Mouse (Mus musculus) kidney, adult 2 months (tissue): ENCODE data around the gene Gm35549. TPM values are rescaled to one million over a fixed set of nuclear protein-coding genes. Genes with fewer than 3 reads are reported as not detected.
"Not testable (repeated sequence)": the region's sequence is repeated elsewhere in the genome, so short reads cannot be mapped to it uniquely, and the experiment has no call there.

Experiments used
- DNase-seq: peaks from one replicate; pipeline ENCODE4 v3.0.0; 2021
- H3K27ac ChIP-seq: fragments of 200-500 bp; 2 replicates; pipeline ENCODE4 v1.5.1; 2012; ENCODE audit warnings: low read depth, low read length, control low read depth, inconsistent platforms; ENCODE audit not compliant: insufficient read depth
- H3K27me3 ChIP-seq: fragments of 200-500 bp; replicated peaks from 2 replicates; pipeline ENCODE4 v1.6.1; 2012; ENCODE audit warnings: mild to moderate bottlenecking, moderate library complexity, low read length, inconsistent platforms; ENCODE audit not compliant: control insufficient read depth, insufficient read depth
- H3K36me3 ChIP-seq: fragments of 200-500 bp; 2 replicates; pipeline ENCODE4 v1.6.1; 2012; ENCODE audit warnings: mild to moderate bottlenecking, moderate library complexity, low read length, inconsistent platforms; ENCODE audit not compliant: control insufficient read depth, insufficient read depth
- H3K4me1 ChIP-seq: fragments of 200-500 bp; 2 replicates; pipeline ENCODE4 v1.6.1; 2011; ENCODE audit warnings: low read length; ENCODE audit not compliant: control insufficient read depth, insufficient read depth
- H3K4me3 ChIP-seq: fragments of 200-500 bp; 2 replicates; pipeline ENCODE4 v1.5.1; 2011; ENCODE audit warnings: mild to moderate bottlenecking, low read depth, low read length, control low read depth; ENCODE audit not compliant: insufficient read depth
- CTCF ChIP-seq: fragments of 200-500 bp; conservative IDR thresholded peaks from 2 replicates; pipeline ENCODE4 v1.5.1; 2011; ENCODE audit warnings: low read depth, mild to moderate bottlenecking, control low read depth, low read length, moderate library complexity, mixed read lengths; ENCODE audit not compliant: insufficient read depth, insufficient read length
- POLR2A ChIP-seq: fragments of 200-500 bp; IDR thresholded peaks from one replicate; pipeline ENCODE4 v1.6.1; 2011; ENCODE audit warnings: low read depth, low read length, control low read depth
- WGBS: fragments of 180-500 bp; shearing (Covaris S2); methylation state at CpG from one replicate; pipeline ENCODE4 v1.1.7; 2018; 5-methylcytosine and 5-hydroxymethylcytosine counted together
- polyA plus RNA-seq: library from polyadenylated mRNA; depleted of rRNA; stranded (reverse); fragments of >200 nt; gene quantifications from 2 replicates; pipeline ENCODE4 v1.2.3, GENCODE M21; 2012

Gm35549 gene
- polyA plus RNA-seq, 1 experiment, result not detected

GRCm38 (mm10) chr9:122865697-122866166 is 21.9 kb upstream of the Gm35549 start, which contains the start of gene Zfp445:
Gene Zfp445, minus strand, starts transcription at chr9:122866006.
- DNase-seq, result peak; percentile 90
- Histone ChIP-seq H3K4me1 (peaks cover 3% of the 10 kb centered on the region; the same call in 1 of the 2 replicates), H3K4me3 (peak within 1 kb of the TSS; percentile 96), H3K36me3 (peaks cover 11% of the 10 kb centered on the region), H3K27me3 (no peaks in the 10 kb centered on the region), H3K27ac (peak within 1 kb of the TSS; percentile 78)
- peak; percentile 43 for TF ChIP-seq POLR2A
- TF ChIP-seq CTCF, result no peak
- WGBS, result under 1% methylated on average over 34 of the region's 34 CpGs

DNA sequence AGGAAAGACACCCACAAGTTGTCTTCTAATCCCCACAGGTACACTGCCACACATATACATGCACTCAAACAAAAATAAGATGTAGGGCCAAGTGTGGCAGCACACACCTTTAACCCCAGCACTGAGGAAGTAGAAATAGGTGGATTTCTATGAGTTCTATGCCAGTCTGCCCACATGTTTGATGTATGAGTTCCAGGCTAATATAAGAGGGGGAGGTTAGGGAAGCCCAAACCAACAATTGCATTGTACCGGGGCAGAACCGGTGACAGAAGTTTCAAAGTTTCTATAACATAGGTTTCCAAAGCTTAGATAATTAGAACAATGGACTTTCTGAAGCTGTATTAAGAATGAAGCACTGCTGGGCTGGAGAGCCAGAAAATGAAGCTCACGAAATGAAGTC is 21.0 kb upstream of the Gm35549 start:
- H3K27ac ChIP-seq, result no peak overlapping the region
- TF ChIP-seq CTCF, result no peak
- TF ChIP-seq POLR2A, result no peak
- H3K36me3 ChIP-seq, result peaks cover 17% of the 10 kb centered on the region
- peak overlapping the region; percentile 28; the same call in 1 of the 2 replicates for H3K4me3 ChIP-seq
- WGBS, result 52% methylated on average over 3 of the region's 3 CpGs
- no peak for DNase-seq
- peaks cover 3% of the 10 kb centered on the region; the same call in 1 of the 2 replicates for H3K4me1 ChIP-seq
- no peaks in the 10 kb centered on the region for H3K27me3 ChIP-seq

GRCm38 (mm10) chr9:122863731-122864130 is 19.9 kb upstream of the Gm35549 start:
- DNase-seq, result no peak
- WGBS, result 76% methylated on average over 2 of the region's 2 CpGs
- H3K4me3 ChIP-seq, result no peak overlapping the region
- H3K36me3 ChIP-seq, result peaks cover 25% of the 10 kb centered on the region
- H3K4me1 ChIP-seq, result peaks cover 3% of the 10 kb centered on the region; the same call in 1 of the 2 replicates
- no peaks in the 10 kb centered on the region for H3K27me3 ChIP-seq
- H3K27ac ChIP-seq, result no peak overlapping the region
- TF ChIP-seq CTCF (no peak), POLR2A (no peak)

DNA sequence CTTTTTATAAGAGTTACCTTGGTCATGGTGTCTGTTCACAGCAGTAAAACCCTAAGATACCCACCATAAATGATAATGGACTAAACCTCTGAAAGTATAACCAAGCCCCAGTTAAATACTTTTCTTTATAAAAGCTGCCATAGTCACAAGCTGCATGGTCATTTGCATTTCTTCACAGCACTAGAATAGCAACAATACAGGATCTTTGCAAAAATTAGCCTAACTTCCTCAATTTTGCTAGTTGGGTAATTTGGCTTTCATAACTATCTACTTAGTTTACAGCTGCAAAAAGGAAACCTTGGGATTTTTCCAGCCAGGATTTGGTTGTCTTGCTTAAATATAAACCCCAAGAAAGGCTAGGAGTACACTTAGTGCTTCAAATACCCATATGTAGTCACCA is 16.9 kb upstream of the Gm35549 start:
- no peak for DNase-seq
- Histone ChIP-seq H3K4me1 (peaks cover 3% of the 10 kb centered on the region; the same call in 1 of the 2 replicates), H3K36me3 (peaks cover 48% of the 10 kb centered on the region), H3K27me3 (no peaks in the 10 kb centered on the region), H3K27ac (no peak overlapping the region), H3K4me3 (no peak overlapping the region)
- TF ChIP-seq CTCF, result no peak
- no peak for TF ChIP-seq POLR2A

- Histone ChIP-seq H3K27ac (no peak overlapping the region), H3K27me3 (no peaks in the 10 kb centered on the region), H3K4me1 (no peaks in the 10 kb centered on the region), H3K4me3 (no peak overlapping the region), H3K36me3 (peaks cover 72% of the 10 kb centered on the region)
- WGBS, result 95% methylated on average over 3 of the region's 3 CpGs
- no peak for DNase-seq
- TF ChIP-seq POLR2A, result no peak
- TF ChIP-seq CTCF, result no peak
Measured at GRCm38 (mm10) chr9:122856716-122857115, 12.9 kb upstream of the Gm35549 start.

DNA sequence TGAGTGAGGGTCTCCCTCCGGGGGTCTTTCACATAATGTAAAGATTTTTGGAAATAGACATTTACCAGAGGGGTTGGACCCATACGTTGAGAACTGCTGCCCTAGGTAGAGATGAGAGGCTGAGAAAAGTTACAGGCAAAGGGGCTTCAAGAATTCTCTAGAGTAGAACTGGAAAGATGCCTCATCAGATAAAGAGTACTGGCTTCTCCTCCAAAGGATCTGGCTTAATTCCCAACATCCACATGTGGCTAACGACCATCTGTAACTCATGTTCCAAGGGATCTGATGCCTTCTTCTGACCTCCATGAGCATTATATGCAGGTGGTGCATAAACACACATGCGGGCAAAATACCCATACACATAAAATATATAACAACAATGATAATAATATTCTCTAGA is 11.8 kb upstream of the Gm35549 start:
- WGBS, result 94% methylated on average over 4 of the region's 4 CpGs
- no peaks in the 10 kb centered on the region for H3K4me1 ChIP-seq
- H3K4me3 ChIP-seq, result no peak overlapping the region
- no peaks in the 10 kb centered on the region for H3K27me3 ChIP-seq
- H3K27ac ChIP-seq, result no peak overlapping the region
- no peak for DNase-seq
- H3K36me3 ChIP-seq, result peaks cover 63% of the 10 kb centered on the region
- TF ChIP-seq POLR2A, result no peak
- no peak for TF ChIP-seq CTCF

DNA sequence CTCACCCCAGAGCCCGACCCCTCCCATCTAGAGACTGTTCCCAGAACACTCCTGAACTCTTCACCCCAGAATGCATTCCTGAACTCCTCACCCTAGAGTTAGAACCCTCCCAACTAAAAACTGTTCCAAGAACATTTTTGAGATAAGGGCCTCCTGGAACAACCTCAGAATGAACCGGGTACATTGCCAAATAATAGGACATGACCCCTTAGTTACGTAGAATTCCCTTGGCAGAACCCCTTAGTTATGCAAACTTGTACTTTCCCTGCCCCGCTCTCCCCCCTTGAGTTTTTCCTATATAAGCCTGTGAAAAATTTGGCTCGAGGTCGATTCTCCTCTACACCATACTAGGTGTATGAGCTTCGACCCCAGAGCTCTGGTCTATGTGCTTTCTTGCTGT is 11.3 kb upstream of the Gm35549 start:
- not testable (repeated sequence) for H3K27ac ChIP-seq, H3K4me1 ChIP-seq, H3K4me3 ChIP-seq, H3K27me3 ChIP-seq, DNase-seq
- WGBS, result 92% methylated on average over 2 of the region's 7 CpGs
- H3K36me3 ChIP-seq, result peaks cover 60% of the 10 kb centered on the region
